Mouse (Mus musculus): Measurements from ENCODE around the gene Prr19. TPM values are rescaled to one million over a fixed set of nuclear protein-coding genes. Genes with fewer than 3 reads are reported as not detected.

The Prr19 gene
- not detected in 4 replicates for total RNA-seq (2023; ENCODE audit: inconsistent age)

DNA sequence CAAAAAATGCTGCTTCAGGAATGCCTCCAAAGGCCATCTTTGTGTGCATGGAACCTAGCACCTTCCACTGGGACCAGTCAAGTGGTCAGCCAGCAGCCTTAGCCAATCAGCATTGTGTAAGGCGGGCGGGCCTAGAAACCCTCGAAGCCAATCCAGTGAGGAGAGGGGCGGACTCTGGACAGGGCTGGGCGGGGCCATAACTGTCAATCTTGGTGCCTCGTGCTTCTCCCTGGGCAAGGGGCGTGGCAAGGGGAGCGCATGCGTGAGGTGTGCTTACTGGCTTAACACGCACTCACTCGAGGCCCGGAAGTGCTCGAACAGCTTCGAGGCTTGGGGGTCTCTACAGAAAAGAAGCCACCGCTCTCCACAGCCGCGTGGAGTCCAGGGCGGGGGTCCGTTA, at the start of gene Prr19:
Prr19 (plus strand) TSS at position 349 of the 400 bp plus-strand sequence.

DNA sequence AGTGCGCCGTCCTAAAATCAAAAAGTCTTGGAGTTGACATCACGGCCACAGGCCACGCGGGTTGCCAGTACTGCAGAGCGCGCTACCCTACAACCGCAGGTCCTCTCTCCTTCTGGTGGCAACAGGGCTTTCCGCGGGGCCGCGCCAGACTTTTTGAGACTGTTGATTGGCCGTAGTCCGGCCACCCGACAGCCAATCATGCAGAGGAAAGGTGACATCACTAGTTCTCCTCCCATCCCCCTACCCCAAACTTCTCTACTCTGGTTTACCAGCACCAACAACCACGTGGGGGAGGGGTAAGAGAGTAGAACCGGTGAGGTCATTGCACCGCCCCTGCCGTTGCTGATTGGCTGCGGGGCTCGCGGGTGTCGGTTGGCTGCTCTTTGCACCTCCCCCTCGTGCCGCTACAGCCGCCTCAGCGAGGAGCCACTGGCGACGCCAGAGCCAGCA, 33.9 kb upstream of the Prr19 start, which contains the start of gene Cic:
Cic (plus strand) TSS at position 404 of the 450 bp plus-strand sequence.

DNA sequence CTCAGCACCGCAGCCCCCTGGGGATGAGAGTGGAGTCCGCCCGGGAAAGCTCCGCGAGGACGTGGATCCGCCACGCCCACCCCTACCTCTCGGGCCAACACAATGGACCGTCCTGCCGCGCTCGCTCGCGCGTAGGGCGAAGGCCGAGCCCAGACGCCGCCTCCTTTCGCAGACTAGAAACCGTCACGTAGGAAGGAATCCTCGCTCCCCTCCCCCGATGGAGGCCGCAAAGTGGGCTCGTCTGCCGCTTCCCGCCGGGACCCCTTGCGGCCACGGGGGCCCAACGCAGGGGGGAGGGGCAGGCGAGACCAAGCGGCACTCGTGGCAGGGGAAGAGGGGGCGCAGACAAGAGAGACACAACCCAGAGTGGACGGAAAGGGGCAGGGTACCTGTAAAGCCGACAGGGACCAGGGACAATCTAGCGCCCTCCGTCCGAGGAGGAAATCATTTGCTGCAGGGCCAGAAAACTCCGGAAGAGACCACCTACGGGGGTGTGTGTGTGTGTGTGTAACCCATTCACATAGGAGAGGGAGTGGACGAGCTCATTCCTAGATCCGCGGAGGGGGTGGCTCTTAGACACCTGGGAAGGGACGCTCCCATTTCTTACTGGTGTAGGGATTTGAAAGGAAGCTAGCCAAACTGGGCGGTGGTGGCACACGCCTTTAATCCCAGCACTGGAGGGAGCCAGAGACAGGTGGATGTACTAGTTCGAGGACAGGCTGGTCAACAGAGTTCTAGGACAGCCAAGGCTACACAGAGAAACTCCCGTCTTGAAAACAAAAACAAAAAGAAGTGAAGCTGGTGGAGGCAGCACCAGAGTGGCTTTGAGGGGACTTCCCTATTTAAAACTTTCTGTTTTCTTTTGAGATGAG, 3.5 kb upstream of the Prr19 start, which contains the start of gene Pafah1b3:
Pafah1b3 (minus strand) TSS at position 533 of the 872 bp plus-strand sequence.

DNA sequence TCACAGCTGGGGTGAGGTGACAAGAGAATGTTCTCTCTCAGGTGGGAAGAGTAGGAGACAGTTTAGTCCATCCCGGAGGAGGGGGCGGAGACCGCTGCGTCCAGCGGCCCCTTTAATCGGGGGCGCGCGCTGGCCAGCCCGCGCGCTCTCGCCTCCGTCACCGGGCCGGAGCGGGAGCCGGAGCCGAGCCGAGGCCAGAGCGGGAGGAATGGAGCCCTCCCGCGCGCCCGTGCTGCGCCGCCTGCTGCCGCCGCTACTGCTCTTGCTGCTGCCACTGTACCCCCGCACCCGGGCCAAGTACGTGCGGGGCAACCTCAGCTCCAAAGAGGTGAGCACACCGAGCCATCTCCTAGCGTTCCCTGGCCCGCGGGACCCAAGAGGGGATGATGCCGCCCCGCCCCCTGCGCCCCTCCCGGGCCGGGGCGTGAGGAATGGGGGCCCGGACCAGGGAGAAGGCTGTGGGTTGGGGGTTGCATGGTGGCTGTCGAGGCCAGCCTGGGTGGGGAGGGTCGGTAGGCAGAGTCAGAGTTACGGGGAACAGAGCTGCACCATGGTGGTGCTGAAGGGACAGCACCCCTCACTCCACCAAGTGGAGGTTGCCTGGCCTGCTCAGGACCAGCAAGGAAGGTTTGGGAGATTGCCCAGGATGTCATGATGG, 4.9 kb downstream of the Prr19 start, which contains the start of gene Tmem145:
Tmem145 (plus strand) TSS at position 151 of the 658 bp plus-strand sequence.

DNA sequence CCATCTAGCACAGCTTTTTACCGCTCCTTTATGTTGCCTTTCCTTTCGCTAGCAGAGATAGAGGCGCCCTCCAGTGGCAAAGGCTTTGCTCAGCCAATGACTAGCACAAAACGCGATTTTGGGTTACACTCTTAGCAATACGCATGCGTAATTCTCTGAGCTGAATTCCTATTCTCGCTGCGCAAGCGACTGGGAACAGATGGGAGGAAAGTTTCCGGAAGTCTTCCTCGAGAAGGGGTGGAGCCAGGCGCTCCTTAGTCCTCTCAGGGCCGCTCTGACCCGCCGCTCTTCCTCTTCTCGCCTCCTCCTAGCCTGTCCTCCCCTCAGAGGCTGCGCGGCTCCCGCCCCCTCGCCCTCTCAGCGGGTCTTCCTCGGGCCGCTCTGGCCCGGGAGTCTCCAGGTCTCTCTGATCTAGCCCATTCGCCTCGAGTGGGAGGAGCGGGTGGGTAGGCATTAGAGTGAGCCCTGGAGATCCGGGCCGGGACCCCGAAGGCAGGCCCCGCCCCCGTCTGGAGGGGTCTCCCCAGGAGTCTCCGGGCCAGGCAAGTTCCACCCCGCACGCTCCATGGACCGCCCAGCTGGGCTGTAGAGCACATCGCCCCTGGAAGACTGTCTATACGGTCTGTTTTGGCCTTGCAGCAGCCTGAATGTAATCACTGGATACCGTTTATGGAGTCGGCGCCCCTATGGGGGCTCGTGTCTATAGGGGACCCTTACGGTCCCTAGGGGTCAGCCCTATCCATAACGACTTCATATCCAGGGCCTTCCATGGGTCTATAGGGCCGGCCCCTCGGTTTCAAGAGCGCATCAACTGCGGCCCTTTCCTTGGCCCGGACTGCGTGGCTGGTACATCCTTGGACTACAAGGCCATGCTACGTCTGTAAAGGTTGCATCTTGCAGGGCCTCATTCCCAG, 15.6 kb downstream of the Prr19 start, which contains the start of gene Megf8:
Megf8 (plus strand) TSS at position 633 of the 914 bp plus-strand sequence.

Other genes with a start within 250 kb of the Prr19 start
- 1.9 to 3.4 TPM (median 3.1 TPM) in 4 replicates for gene Grik5, start 229.1 kb upstream of the Prr19 start, total RNA-seq (2023; ENCODE audit: inconsistent age)
- gene Zfp574, start 228.8 kb upstream of the Prr19 start, total RNA-seq (2023; ENCODE audit: inconsistent age): 13.0 to 18.2 TPM (median 14.8 TPM) in 4 replicates
- gene Pou2f2, start 121.7 kb upstream of the Prr19 start, total RNA-seq (2023; ENCODE audit: inconsistent age): 156 to 187 TPM (median 177 TPM) in 4 replicates
- gene Dedd2, start 80.8 kb upstream of the Prr19 start, total RNA-seq (2023; ENCODE audit: inconsistent age): 71.2 to 82.1 TPM (median 74.6 TPM) in 4 replicates
- 12.5 to 14.9 TPM (median 13.9 TPM) in 4 replicates for gene Zfp526, start 80.0 kb upstream of the Prr19 start, total RNA-seq (2023; ENCODE audit: inconsistent age)
- 86.7 to 89.1 TPM (median 88.1 TPM) in 4 replicates for gene Gsk3a, start 63.6 kb upstream of the Prr19 start, total RNA-seq (2023; ENCODE audit: inconsistent age)
- gene Erf, start 50.6 kb upstream of the Prr19 start, total RNA-seq (2023; ENCODE audit: inconsistent age): 14.7 to 23.8 TPM (median 21.3 TPM) in 4 replicates
- gene Cic, start 33.7 kb upstream of the Prr19 start, total RNA-seq (2023; ENCODE audit: inconsistent age): 289 to 336 TPM (median 319 TPM) in 4 replicates
- gene Pafah1b3, start 3.4 kb upstream of the Prr19 start, total RNA-seq (2023; ENCODE audit: inconsistent age): 47.3 to 63.0 TPM (median 55.7 TPM) in 4 replicates
- gene Tmem145, start 4.7 kb downstream of the Prr19 start, total RNA-seq (2023; ENCODE audit: inconsistent age): not detected in 4 replicates
- 1.7 to 2.1 TPM (median 1.9 TPM) in 4 replicates for gene Megf8, start 15.8 kb downstream of the Prr19 start, total RNA-seq (2023; ENCODE audit: inconsistent age)
- gene Cnfn, start 68.3 kb downstream of the Prr19 start, total RNA-seq (2023; ENCODE audit: inconsistent age): not detected in 4 replicates
- 32.7 to 37.1 TPM (median 35.2 TPM) in 4 replicates for gene Lipe, start 97.3 kb downstream of the Prr19 start, total RNA-seq (2023; ENCODE audit: inconsistent age)
- not detected in 4 replicates for gene Cxcl17, start 111.5 kb downstream of the Prr19 start, total RNA-seq (2023; ENCODE audit: inconsistent age)
- 43.2 to 52.4 TPM (median 46.4 TPM) in 4 replicates for gene Ceacam1, start 176.2 kb downstream of the Prr19 start, total RNA-seq (2023; ENCODE audit: inconsistent age)
- gene Ceacam2, start 238.4 kb downstream of the Prr19 start, total RNA-seq (2023; ENCODE audit: inconsistent age): 7.9 to 11.4 TPM (median 9.8 TPM) in 4 replicates